Mouse (Mus musculus) spleen, postnatal 36 days (tissue): ENCODE measurements around the gene Csrp1.

Experiments
- DNase-seq, 2 experiments: peaks; one replicate each; pipeline ENCODE4 v3.0.0; 2022; ENCODE audit warnings: low spot score in 2 of 2, mixed read lengths in 1 of 2

The Csrp1 gene

DNA sequence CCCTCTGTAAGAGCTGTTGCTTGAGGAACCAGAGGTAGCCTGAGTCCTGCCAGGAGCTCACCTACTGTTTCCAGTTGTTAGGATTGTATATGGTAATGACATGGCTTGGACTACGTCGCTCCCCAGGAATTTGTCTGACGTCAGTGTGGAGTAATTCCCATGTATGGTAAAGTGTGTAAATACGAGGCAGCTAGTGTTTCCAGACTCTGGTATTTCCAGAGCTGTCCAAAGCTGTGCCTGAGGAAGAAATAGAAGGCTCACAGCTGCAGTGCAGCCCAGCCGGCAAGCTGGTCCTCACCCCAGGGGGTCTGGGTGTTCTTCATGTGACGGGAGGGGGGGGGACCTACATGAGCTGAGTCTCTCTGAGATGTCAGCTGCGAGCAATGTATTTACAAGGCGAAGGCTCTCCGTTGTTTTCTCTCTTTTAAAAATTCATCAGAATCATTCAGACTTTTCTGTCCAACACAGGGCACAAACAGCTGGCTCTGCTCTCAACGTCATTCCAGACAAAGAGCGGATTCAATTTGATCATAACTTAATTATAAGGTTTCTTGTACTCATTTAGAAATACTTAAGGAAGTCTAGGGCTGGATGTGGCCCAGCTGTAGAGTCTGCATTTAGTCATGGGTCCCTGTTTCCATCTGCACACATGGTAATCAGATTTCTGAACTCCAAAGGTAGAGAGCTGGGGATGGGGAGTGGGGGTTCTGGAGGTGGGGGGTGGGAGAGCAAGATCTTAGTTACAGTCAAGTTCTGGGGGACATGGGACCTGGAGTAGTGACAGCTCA lies 12.2 kb downstream of the Csrp1 start:
- no peak for DNase-seq

DNA sequence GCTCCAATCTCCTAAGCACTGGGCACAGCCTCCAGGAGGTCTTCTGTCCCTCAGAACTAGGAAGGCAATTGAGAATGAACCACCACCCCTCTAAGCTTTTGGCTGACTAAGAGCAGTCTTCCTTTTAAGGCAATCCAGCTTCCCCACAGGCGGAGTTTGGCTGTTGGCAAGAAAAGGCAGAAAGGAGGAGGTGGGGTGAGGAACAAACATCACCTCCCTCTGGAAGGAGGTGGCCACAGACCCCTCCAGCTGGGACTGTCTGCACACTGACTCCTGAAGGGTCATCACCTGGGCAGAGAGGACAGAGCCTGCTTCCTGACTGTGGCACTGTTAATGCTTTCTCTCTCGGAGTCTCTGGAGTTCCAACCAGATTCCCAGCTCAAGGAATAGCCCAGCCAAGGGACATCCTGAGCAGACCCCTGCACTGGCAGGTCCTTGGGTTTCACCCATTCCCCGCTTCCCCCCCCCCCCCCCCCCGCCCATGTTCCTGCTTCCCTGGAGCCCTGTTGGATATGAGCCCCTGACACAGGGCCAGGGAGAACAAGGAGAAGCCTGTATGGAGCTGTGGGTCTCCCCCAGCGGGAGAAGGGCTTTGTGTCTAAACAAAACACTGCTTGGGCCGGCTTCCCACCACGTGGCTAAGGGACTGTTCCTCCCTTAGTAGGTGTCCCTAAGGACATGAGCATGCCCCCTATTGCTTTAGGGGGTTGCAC lies 14.5 kb downstream of the Csrp1 start:
- no peak for DNase-seq

DNA sequence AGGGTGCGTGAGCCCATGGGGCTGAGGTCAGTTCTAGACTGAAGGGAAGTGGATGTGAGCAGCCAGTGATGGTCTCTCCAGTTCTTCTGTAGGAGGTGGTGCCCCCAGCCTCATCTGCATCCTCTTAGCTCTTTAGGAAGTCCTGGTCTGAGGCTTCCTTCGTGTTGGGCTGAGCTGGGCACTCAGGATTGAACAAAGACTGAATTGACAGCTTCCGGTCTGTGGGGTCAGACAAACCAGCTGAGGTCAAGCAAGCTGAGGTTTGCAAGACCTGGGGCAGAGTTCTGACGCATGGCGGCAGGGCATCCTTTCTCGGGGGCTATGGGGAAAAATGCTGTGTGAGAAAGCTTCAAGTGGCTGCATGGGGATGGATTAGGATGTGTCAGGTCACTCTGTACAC lies 15.6 kb downstream of the Csrp1 start:
- no peak for DNase-seq

DNA sequence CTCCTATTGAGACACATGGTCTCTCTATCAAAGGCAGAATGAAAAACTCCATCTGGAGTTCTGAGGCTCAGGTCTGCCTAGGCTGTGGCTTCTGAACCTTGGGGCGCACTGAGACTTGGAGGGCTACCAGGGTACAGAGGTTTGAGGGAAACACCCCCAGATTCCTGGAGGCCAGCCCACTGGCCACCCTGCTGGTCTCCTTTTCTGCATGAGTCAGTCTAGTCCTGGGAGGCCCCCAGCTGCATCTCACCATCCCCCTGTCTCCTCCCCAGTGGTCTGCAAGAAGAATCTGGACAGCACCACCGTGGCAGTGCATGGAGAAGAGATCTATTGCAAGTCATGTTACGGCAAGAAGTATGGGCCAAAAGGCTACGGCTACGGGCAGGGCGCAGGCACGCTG lies 25.1 kb downstream of the Csrp1 start:
- DNase-seq: no peak

DNA sequence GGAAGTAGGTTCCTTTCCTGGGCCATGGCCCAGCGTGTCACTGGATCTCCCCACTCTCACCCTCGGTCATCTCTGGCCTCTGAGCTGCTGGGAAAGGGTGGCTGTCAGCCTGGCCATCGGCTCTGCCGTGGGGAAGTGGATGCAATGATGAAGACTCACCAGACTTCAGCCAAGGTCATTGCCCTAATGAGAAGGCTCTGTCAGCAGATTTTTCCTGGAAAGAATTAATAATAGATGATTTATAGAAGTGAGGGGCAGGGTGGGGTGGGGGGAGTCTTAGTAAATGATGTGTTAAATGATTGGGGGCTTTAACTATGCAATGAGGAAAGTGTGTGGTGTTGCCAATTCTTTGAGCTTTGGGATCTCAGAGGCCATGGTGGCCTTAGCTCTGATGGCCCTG lies 26.4 kb downstream of the Csrp1 start:
- DNase-seq: no peak

DNA sequence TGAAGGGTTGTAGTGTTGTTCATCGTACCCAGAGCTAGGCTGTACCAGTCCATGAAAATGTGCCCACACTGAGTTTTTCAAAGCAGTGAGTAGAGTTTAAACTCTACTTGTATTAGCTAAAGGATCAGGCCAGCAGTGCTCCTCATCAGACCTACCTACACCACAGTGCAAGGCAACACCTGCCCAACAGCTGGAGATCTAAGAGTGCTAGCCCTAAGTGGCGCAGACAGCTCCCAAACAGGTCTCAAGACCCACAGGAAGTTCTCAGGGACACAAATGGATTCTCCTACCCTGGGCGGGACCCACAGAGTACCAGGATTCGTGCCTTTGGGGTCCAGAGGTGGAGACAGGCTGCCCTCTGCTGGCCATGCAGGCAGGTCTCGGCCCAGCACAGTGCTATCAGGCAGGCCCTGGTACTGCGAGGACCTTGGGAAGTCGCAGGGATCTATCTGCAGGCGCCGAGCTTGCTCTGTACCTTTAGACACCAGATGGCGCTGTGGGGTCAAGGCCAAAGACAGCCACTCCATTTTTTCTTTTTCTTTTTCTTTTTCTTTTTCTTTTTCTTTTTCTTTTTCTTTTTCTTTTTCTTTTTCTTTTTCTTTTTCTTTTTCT lies 33.0 kb downstream of the Csrp1 start:
- DNase-seq: peak; percentile 86 to 90

DNA sequence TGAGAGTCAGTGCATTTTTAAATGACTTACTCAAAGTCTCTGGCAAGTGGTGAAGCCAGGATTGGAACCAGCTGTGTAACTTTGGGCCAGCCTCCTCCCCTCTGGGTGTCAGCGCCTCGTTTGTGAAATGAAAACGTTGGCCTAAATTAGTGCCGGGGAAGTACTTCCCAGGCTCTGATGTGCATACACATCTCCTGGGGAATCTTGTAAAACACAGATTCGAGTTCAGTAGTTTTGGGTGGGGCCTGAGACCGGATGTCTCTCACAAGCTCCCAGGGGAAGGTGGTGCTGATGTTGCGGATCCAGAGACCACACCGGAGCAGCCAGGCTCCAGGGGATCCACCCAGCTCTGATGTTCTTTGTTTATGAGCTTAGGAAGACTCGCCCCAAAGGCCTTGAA lies 35.4 kb downstream of the Csrp1 start:
- no peak for DNase-seq

DNA sequence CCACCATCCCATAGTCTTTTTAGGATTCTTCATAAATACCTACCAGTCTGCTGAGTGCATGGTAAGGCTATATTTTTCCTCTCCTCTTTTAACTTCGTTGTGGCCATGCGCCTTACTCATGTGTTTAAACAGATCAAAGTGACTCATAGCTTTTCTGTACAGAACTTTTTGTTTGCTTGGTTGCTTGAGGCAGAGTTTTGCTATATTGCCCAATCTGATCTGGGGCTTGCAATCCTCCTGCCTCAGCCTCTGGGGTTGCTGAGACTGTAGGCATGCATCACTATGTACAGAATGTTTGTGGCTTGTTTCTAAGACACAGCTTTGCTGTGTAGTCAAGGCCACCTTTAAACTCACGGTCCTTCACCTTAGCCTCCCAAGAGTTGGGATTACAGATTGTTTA lies 36.1 kb downstream of the Csrp1 start:
- DNase-seq: no peak

DNA sequence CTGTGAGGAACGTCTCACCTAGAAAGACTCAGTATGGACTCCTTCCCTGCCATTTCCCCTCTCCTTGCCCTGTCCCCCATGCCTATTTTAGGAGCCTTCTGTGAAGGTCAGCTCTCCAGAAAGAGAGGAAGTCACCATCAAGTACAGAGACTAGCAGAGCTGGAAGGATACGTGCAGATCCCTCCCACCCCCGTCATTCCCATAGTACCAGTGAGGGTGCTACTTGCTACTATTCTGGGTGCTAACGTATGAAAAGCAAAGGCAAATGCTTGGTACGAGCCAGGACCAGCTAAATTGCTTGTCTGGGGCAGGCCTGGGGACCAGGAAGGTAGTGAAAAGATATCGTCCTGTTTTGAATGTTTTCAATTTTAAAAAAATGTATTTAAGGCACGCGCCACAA lies 37.4 kb downstream of the Csrp1 start:
- DNase-seq: no peak

DNA sequence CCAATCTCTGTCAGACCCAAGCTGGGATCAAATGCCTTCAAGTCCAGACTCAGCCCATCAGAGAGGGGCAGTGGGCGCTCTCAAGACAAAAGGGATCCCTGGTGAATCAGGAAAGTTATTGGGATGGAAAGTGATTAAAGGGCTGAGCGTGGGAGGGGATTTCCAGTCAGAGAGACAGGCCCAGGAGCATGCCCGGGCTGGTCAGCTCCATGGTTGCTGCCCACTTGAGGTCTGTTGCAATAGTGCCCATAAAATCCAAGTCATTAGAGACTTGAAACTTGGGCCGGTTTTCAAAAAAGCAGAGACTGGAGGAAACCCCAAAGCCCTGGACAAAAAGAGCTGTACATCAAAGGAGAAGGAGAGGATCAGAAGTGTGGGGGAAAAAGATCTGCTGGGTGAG lies 39.8 kb downstream of the Csrp1 start:
- no peak for DNase-seq

DNA sequence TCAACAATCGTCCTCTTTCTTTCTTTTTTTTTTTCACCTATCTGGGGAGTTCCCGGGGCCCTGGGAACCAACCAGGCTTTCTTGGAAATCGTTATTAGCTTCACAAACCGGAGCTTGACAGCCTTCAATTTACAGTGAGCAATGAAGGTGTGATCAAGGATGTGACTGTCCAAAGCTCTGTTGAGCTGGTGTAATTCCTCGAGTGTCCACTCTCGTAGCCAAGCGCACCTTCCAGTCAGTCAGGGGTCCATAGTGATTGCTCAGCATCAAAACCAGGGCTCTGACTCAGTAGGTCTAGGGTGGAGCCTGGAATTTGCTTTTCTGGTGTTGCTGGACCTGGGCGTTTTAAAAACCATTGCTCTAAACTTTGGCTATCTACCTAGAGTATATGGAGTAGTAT lies 40.4 kb downstream of the Csrp1 start:
- DNase-seq: no peak

DNA sequence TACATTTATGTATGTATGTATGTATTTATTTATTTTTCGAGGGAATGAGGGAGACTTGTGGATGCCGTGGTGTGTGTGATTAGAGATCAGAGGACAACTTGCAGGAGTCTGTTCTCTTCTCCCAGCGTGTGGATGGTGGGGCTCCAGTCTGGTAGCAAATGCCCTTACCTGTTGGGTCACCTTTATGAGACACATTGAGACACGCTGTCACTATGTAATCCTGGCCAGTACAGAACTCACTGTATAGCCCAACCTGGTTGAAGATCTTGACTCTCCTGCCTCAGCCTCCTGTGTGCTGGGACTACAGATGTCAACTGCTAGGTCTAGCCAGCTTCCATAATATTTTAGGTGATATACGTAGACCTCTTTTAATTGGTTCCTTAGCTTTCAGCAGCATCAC lies 41.9 kb downstream of the Csrp1 start:
- DNase-seq: no peak

DNA sequence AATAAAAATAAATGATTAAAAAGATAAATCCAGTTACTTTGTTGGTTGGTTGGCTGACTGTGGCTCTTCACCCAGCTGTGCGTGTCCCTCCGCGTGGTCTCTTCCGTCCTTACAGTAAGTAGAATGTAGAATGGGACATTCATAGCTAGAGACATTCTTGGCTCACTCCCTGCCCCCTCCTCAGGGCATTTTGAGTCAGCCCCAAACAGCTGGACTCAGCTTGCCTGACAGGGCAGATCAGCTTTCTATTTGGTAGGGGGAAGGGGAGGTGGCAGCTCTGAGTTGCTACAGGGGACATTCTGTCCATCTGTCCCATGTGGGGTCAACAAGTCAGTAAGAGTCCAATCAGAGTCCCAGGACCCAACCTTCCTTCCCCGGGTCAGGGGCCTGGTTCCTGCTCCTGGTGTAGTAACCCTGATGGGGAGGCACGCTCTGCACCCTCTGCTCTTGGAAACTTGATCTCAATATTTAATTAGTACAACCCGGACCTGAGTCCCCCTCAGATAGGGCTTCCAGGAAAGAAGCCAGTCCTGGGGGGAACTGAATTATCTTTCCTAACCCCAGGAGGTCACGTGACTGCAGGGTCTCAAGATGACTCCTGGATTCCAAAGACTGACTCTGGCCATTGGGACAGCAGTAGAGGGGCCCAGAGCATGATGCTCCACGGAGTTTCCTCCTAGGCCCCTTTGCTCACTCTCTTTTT lies 43.8 kb downstream of the Csrp1 start:
- no peak for DNase-seq

DNA sequence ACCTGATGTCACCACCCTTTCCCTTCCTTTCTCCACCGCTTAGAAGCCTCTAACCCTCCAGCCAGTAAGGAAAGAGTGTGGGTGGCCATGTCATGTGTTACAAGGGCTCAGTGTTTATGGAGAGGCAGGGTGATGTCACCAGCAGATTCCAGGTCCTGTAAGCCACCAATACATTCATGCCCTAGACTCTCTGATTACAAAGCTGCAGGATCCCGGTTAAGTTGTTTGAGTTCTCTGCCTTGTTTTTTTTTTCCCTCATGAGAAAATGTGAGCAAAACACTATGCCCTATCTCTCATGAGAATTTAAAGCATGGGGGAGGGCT lies 44.3 kb downstream of the Csrp1 start:
- DNase-seq: no peak

DNA sequence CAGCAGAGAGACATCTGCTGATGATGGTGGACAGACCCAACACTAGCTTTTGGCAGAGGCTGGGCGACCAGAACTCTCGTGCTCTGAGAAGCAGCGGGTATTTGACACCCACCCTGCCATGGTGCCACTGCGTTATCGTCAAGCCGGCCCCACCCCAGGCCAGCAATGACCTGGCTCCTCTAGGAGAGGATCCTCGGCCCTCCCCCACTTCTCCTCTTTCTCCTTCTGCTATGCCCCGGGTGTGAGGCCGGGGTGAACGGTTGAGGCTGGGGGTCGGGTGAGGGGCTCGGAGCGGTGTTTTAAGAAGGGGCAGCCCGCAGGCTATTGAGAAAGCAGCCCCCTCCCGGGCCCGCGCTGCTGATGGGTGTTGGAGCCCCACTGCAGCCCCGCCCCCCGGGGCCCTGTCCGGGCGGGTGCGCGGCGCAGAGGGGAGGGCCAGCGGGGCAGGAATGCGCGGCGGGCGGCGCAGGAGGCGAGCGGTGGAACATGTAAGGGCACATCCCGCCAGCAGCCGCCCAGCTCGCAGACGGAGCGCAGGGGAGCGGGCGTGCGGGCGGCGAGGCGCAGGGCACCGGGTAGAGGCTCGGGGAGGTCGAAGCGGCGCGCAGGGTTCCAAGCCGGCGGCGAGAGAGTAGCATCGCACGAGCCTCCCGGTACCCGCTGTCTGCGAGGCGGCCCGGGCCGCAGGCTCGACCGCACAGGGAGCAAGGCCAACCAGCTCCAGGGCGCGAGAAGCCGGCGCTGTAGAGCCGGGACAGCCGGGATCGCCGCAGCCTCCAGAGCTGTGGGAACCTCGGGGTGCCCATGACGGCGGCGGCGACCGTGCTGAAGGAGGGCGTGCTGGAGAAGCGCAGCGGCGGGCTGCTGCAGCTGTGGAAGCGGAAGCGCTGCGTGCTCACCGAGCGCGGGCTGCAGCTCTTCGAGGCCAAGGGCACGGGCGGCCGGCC lies 46.1 kb downstream of the Csrp1 start, which contains the start of gene Phlda3:
Gene Phlda3 (plus strand): TSS at position 475 of the 947 bp plus-strand sequence.
- peak; percentile 22 to 27 for DNase-seq

DNA sequence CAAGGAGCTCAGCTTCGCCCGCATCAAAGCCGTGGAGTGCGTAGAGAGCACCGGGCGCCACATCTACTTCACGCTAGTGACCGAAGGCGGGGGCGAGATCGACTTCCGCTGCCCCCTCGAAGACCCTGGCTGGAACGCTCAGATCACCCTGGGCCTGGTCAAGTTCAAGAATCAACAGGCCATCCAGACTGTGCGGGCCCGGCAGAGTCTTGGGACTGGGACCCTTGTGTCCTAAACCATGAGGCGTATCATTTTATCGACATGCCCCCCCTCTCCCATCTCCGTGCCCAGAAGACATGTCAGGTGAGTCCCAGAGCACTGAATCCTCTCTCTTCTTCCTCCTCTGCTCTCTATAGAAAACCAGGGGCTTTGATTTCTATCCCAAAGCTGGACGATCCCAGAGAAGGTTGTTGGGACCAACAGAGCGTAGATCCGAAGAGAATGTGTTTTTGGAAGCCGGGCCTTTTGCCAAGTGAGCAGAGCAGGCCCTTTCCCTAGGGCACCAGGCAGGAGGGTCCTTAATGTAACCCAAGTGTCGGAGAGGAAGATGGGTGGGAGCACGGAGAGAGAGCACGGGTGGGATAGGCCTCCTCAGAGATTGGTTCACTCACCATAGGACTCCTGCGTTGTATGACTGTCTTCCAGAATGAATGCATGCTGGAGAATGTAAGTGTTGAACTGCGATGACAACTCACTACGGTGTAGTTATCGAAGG lies 46.9 kb downstream of the Csrp1 start:
- DNase-seq: no peak

DNA sequence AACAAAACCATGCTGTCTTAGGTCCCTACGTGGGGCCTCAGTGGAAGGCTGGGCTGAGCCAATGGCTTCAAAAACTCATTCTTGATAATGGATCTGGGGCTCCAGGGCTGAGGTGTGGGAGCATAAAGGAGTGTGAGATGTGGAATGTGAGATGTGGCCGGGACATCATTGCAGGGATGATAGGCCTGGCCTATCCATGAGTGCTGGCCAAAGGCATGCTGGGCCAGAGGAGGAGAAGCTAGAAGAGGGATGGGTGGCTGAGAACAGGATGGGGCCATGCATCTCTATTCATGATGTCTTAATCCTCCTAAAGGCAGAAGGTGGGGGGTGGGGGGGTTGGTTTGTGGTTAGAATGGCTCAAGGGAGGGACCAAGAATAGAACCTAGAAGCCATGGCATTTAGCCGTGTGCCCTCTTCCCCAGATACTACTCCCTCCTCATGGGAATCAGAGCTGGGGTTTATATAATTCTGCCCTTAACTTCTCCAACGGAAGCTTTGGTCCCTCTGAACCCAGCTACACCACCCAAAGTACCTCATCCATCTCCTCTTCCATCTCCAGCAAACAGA lies 47.5 kb downstream of the Csrp1 start:
- DNase-seq: no peak

DNA sequence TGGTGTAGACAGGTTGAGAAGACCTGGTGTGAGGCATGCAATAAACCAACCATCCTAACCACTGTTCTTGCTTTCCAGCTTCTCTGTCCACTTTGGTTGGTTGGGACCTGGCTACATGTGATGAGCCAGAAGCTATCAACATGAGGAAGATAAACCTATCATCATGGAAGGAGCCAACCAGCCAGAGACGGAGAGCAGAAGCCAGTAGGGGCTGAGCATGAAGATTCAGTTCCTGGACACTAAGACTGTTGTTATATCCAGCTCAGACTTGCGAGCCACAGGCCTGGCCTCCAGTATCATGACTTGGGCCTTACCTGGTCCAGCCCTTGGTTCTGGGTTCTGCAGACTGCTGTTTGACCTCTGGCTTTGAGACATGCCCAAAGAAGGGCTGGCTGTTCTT lies 48.5 kb downstream of the Csrp1 start:
- DNase-seq: no peak

DNA sequence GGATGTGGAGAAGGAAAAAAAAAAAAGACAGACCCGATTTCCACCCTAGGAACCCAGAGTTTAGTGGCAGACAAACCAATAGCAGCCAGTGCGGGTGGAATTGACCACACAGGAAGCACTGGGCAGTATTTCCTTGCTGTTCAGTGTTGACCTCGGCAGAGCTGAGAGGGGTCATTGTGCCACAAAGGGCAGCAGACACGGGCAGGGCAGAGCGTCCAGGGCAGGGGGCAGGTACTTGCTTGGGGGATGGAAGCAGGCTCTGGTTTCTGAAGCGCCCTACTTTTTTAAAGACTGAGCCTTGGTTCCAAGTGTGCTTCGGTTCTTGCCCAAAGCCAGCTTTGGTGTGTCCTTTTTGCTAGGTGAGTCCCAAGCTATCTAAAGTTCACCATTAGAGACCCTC lies 50.4 kb downstream of the Csrp1 start:
- DNase-seq: no peak

DNA sequence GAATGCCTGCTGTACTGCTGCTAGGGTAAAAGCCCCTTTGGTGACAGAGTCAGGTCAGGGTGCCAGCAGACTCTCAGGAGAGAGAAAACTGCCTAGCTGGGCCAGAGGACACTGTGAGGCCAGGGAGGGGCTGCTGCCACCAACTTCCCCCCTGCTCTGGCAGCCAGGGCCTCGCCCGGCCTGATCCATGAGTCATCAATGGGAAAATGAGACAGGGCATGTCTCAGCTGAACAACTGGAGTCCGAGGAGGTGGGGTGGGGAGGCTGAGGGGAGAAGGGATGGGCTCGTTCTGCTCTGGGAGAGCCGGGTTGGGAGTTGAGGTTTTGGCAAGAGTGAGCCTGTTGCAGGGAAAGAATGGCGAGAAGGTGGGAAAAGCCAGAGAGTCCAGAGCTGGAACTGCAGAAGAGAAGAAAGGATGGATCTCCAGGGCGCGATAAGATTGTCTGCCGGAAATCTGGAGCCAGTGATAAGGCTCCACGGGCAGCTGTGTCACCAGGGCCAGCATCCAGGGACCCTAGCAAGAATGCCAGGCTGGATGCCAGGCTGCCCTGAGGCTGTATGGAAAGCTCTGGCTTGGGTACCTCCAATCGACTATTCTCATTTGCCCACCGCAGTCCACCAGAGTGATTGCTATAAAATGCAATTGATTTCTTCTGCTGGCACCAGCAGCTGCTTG lies 51.2 kb downstream of the Csrp1 start:
- no peak for DNase-seq
